Mouse (Mus musculus) neural tube, embryonic 12.5 days (tissue): Measurements from ENCODE around the gene Adcyap1r1. TPM values are rescaled to one million over a fixed set of nuclear protein-coding genes. Genes with fewer than 3 reads are reported as not detected.

Experiments used
- microRNA-seq: library from miRNA; unstranded; fragments of <30 nt; microRNA quantifications from one replicate; pipeline ENCODE4, GENCODE M21; 2017
- polyA plus RNA-seq: library from polyadenylated mRNA; unstranded; fragments of >200 nt; fragmentation: Nextera tagmentation; extraction: Ambion mirVana; gene quantifications from 2 replicates; pipeline ENCODE4 v1.2.1, GENCODE M21; 2016

Gene Adcyap1r1
- polyA plus RNA-seq, 1 experiment from 2014 or later, result 33.3 TPM

Small RNA genes lying within 50 kb of the gene (microRNA-seq; reads per million reads assigned to microRNA genes)
- gene Gm44352, result not detected

Other genes with a start within 250 kb of the Adcyap1r1 start
- gene Mindy4, start 248.6 kb upstream of the Adcyap1r1 start, polyA plus RNA-seq, result 8.8 and 11.7 TPM in 2 replicates
- gene Aqp1, start 115.5 kb upstream of the Adcyap1r1 start, polyA plus RNA-seq, result 3.0 and 3.4 TPM in 2 replicates
- not detected in 2 replicates for gene Ghrhr, start 75.7 kb upstream of the Adcyap1r1 start, polyA plus RNA-seq
- 32.0 and 33.6 TPM in 2 replicates for gene Neurod6, start 229.3 kb downstream of the Adcyap1r1 start, polyA plus RNA-seq